Mouse (Mus musculus): ENCODE results near the gene Mvb12b.
A peak's percentile ranks its signal among the peaks of the same experiment; 100 is the strongest.

Gene Mvb12b

DNA sequence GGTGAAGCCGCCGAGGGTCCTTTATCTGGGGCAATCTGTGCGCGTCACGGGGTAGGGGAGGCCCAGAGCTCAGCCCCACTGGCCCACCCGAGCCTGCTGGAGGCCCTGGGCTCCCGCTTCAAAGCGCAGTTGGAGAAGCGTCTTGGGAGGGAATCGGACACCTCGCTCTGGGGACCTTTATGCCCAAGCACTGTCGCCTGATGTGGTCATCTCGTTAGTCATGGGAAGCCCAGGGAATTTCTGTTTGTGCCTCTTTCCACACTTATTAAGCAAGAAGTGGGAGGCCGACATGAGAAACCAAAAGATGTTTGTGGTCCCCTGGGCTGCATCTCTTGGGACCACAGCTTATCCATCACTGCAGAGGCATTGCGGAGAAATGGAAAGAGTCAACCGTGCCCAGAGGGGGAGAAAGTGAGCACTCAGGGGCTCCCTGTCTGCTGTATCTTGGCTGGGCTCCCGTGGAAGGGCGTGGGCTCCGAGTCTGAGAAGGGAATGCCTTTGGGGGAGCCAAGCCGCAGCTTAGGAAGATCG lies 169.9 kb downstream of the Mvb12b start:
- DNase-seq: no peak

DNA sequence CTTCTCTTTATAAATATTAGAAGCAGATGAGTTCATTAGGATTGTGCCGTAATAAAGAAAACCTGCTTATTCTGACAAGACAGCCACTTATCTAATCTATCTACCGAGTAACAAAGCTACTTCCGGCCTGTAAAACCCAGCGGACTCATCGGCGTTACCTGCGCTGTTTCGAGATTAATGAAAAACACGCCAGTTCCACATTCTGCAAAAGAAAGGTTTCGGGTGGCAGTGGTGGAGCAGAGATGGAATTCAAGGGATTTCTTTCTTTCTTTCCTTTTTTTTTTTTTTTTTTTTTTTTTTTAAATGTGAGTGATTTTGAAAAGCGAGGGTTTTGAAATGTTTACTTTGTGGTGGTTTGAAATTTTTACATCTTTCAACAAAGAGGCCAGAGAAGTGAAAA lies 170.4 kb downstream of the Mvb12b start:
- no peak for DNase-seq

DNA sequence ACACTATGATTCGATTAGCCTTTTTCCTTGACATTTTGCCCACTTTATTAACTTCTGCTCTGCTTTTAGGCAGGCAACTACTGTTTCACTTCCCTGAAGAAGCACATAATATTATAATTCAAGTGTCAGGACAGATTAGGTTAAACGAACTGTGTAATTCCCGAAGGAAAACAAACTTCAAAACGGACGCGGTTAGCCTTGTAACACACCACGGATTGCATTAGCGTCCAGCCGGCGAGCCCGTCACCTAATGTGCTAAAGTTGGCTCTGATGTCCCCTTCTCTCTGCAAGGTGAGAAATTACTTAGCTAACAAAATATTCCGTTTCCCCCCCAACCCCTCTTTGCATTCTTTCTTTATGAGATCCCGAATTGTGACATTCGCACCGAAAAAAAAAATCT lies 170.9 kb downstream of the Mvb12b start:
- DNase-seq: no peak

DNA sequence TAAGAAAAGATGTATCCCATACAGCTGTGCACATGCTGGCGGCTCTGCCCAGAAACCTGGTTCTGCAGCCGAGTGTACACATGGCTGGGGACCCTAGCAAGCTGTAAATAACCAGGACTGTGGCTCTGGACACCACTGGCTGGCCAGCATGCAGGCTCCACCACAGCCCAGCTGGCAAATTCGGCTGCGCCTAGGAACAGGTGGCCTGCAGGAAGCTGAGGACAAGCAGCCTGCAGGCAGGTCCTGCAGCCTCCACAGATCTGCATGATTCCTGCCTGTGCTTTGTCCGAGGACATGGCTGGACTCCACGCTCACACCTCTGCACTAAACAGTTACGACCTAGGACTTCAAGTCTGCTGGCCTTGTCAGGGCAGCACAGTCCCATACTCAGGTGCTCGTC lies 172.8 kb downstream of the Mvb12b start:
- DNase-seq: no peak

GRCm38 (mm10) chr2:33713580-33714260 lies 174.0 kb downstream of the Mvb12b start:
- DNase-seq: no peak

DNA sequence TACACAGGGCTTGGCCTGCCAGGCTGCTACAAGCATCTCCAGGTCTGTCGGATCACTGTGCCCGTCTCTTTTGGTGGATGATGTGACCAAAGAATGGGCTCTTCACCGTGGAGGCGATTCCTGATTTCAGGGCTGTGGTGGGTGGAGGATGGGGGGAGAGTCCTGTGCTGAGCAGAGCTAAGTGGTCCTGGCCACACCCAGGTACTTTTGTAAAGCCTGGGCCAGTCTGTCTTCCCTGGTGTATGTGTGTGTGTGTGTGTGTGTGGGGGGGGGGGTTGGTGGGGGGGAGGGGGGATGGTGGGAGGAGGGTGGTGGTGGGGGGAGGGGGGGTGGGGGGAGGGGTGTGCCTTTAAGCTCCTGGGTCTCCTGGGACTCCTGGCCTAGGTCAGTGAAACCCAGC lies 174.9 kb downstream of the Mvb12b start:
- DNase-seq: no peak

DNA sequence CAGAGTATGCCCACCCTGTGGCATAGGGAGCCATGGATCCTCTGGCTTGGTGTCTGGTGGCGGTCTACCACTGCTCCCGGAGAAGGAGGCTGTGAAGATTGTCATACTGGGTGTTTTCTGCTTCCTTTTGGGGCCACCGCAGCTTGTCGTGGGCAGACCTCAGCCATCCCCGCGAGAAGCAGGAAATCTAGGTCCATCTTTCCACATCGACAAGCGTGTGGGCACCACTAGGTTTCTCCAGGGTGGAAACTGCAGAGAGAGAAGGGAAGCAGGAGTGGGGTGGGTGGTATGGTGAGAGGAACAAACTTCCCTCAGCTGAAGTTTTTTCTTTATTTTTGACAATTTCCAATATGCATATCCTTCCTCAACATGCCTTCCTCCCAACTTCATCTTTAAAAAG lies 178.9 kb downstream of the Mvb12b start:
- no peak for DNase-seq

GRCm38 (mm10) chr2:33708096-33708495 lies 179.7 kb downstream of the Mvb12b start:
- DNase-seq: no peak

- no peak for DNase-seq
Measured at GRCm38 (mm10) chr2:33706403-33706802, 181.3 kb downstream of the Mvb12b start.

DNA sequence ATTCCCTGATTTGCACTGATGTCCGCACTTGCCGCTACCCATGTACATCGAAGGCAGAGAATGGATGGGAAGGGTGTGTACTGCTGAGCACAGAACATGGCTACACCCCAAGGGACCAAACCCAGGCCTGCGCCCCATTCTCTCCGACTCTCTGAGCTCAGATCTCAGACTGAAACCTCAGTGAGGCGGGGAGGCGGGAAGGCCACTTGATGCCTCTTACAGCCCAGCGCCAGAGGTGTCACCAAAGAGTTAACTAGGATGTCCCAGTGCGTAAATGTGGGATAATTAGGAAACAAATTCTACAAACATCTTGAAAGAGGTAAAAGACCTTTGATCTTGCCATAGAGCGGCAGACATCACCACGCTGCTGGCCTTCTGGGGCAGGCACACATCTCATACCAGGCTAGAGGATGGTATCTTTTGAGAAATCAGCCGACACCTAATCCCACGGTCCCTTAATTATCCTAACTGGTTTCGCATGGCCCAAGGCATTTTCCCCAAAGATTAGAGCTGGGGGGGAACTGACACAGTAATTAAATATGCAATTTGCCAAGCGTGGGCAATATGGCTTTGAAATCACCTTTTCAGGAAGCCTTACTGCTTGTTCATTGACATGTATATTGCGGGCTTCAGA lies 181.9 kb downstream of the Mvb12b start:
- no peak for DNase-seq

DNA sequence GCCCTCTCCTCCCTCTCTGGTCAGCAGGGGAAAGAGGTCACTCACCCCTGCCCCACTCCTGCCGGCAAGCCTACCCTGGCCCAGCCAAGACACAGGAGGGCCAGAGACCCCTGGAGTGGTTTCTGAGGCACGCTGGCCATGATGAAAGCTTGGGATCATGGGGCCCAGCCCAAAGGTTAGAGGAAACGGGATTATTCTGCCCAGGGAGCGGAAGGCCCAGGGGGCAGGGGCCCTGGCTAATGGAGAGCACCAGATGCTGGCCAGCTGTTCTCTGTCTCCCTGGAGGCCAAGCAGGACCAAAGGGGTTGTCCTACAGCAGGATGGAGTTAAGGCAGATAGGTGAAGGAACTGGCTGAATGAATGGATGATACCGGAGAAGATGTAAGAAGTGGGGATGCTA lies 184.5 kb downstream of the Mvb12b start:
- DNase-seq: no peak

GRCm38 (mm10) chr2:33702705-33703104 lies 185.0 kb downstream of the Mvb12b start:
- DNase-seq: peak; percentile 44

DNA sequence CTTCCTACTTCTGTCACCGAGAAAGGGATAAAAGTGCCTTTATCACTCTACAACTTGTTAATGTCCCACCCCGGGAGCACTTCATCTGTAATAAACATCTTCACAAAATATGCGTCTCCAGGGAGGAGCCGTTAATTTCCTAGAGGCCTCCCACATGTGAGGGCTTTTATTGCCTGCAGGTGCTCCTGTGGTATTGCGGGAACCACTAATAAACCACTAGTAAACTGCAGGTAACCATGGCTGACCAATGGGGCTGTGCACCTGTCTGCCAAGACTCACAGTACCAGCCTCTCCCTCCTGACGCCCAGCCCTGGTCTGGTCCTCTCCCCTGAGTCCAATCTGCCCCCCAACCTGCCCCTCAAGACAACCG lies 186.3 kb downstream of the Mvb12b start:
- DNase-seq: no peak

DNA sequence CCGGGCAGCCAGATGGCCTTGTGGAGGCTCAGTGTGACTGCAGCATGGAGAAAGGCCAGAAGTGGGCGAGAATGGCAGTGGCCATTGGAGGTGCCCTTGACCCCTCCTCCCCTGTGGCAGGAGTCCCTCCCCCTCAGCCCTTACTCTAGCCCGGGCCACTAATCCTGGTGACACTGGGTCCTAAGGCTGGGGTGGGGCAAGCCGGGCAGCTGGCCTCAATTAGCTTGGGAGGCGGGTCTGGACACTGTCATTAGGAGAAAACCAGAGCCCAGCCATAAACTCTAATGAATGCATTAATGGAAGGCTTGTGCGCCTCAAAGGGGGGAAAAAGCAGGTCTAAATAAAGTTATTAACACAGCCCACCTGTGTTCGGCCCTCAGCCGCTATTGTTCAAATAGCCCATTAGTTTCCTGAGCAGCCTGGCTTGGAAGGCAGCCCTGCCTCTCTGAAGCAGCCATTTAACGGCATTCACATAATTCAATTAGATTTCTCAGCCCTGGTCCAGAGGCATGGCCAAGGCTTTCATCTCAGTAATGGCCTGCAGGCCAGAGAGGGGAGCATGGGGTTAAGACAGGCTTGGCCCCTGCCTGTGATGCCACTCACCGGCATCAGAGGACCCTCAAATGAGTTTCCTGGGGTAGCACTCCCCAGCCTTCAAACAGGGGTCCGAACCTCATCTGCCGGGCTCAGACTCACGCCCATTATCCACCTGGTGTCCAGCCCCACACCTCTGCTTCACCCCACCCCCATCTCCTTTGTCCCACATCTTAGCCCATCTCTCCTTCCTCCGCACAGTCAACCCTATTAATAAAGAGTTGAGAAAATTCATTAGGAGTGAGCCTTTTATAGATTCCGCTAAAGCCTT lies 186.9 kb downstream of the Mvb12b start:
- no peak for DNase-seq

DNA sequence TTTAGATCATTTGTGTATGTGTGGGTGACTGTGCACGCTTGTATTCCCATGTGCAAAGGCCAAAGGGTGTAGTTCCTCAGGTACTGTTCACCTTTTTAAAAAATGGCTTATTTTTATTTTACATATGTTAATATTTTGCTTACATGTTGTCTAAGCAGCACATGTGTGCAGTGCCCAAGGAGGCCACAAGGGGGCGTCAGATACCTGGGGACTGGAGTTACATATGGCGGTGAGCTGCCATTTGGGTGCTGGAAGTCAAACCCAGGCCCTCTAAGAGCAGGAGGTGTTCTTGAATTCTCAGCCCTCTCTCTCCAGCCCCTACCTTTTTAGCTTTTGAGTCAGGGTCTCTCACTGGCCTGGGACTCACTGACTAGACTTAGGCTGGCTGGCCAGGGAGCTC lies 188.8 kb downstream of the Mvb12b start:
- no peak for DNase-seq

DNA sequence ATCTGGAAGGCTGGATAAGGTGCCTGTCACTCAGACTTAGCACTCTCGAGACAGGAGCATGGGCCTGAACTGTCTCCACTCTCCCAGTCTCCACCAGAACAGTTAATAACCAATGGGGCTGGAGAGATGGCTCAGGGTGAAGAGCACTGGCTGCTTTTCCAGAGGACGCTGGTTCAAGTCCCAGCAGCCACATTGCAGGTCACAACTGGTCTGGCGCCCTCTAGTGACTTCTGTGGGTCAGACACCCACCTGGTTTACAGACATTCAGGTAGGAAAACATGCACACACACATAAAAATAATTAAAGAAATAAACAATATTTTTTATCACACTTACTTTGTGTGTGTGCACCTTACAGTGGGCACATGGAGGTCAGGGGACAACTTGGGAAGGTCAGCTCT lies 191.3 kb downstream of the Mvb12b start:
- no peak for DNase-seq

DNA sequence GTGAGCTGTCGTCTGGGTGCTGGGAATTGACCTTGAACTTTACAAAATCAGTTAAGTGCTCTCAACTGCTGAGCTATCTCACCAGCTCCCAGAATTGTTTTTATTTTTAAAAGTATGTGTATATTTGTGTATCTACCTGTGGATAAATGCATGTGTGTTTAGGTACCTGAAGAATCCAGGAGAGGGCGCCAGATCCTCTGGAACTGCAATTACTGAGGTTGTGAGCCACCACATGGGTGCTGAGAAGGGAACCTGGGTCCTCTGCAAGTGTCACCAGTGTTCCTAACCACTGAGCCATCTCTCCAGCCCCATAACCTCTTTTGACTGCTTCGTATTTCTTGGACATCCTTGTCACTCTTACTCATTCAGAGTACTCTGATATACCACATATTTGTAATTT lies 193.8 kb downstream of the Mvb12b start:
- no peak for DNase-seq

GRCm38 (mm10) chr2:33689880-33690462 lies 197.8 kb downstream of the Mvb12b start:
- peak; percentile 24 for DNase-seq

GRCm38 (mm10) chr2:33689155-33689879 lies 198.4 kb downstream of the Mvb12b start:
- DNase-seq: no peak

- no peak for DNase-seq
Measured at GRCm38 (mm10) chr2:33683594-33683993, 204.2 kb downstream of the Mvb12b start.

DNA sequence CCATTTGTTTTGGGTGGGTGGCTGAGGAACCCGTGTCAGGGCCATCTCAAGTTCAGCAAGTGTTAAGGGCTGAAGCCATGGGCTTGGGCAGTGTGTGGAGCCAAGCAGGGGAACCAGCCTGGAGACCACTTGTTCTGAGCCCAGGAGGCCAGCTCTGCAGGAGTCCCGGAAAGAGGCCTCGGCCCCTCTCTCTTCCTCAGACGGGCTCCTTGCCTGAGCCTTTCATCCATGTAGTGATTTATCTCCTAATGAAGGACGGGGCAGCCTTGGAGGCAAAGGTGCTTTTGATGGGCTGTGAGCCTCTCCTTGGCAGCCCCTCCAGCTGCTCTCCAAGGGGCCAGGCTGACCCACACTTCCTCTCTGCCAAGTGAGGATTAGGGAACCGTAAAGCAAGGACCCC lies 204.7 kb downstream of the Mvb12b start:
- no peak for DNase-seq

DNA sequence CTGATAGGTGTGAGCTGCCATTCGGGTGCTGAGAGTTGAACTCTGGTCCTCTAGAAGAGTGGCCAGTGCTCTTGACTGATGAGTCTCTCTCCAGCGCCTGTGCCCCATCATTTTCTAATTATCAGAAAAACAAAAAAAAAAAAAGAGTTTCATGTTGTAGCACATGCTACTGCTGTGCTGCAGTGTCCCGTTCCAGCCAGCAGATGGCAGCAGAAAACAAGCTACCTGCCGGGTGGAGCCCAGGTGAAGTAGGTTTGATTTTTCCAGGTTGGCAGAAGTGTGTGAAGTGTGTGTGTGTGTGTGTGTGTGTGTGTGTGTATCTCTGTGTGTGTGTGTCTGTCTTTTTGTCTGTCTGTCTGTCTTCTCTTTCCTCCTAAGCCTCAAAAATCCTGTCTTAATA lies 205.5 kb downstream of the Mvb12b start:
- DNase-seq: peak; percentile 75
